Mouse (Mus musculus) midbrain, embryonic 14.5 days (tissue): ENCODE results near the gene F12. TPM values are rescaled to one million over a fixed set of nuclear protein-coding genes. Genes with fewer than 3 reads are reported as not detected.
A peak's percentile ranks its signal among the peaks of the same experiment; 100 is the strongest.

Source experiments
- ATAC-seq: fragments of 200-750 bp; cut with Nextera tagmentation; 2 replicates; pipeline ENCODE4 v1.8.0; 2017; ENCODE audit warnings: moderate number of reproducible peaks, moderate library complexity; ENCODE audit not compliant: low FRiP score, low TSS enrichment
- DNase-seq: peaks from one replicate; pipeline ENCODE4 v3.0.0-alpha.2; 2015
- H3K27ac ChIP-seq: fragments of 300-500 bp; sonication (generic); replicated peaks from 2 replicates; pipeline ENCODE4 v1.5.1; 2014; ENCODE audit warnings: mild to moderate bottlenecking, low read depth, low read length, moderate library complexity
- H3K27me3 ChIP-seq: fragments of 300-500 bp; sonication (generic); 2 replicates; pipeline ENCODE4 v1.6.1; 2014; ENCODE audit warnings: low read length, control low read depth, mixed read lengths; ENCODE audit not compliant: control insufficient read depth, insufficient read depth
- H3K36me3 ChIP-seq: fragments of 300-500 bp; sonication (generic); 2 replicates; pipeline ENCODE4 v1.6.1; 2014; ENCODE audit warnings: low read length, control low read depth; ENCODE audit not compliant: control insufficient read depth, insufficient read depth
- H3K4me1 ChIP-seq: fragments of 300-500 bp; sonication (generic); 2 replicates; pipeline ENCODE4 v1.6.1; 2014; ENCODE audit warnings: mild to moderate bottlenecking, antibody characterized with exemption, low read length, control low read depth; ENCODE audit not compliant: control insufficient read depth, insufficient read depth
- H3K4me2 ChIP-seq: fragments of 300-500 bp; sonication (generic); 2 replicates; pipeline ENCODE4 v1.6.1; 2014; ENCODE audit warnings: mild to moderate bottlenecking, low read length, moderate library complexity
- H3K4me3 ChIP-seq: fragments of 300-500 bp; sonication (generic); replicated peaks from 2 replicates; pipeline ENCODE4 v1.5.1; 2014; ENCODE audit warnings: low read depth, low read length
- H3K9ac ChIP-seq: fragments of 300-500 bp; sonication (generic); replicated peaks from 2 replicates; pipeline ENCODE4 v1.6.1; 2014; ENCODE audit warnings: mild to moderate bottlenecking, low read length, moderate library complexity
- H3K9me3 ChIP-seq: fragments of 300-500 bp; sonication (generic); 2 replicates; pipeline ENCODE4 v1.6.1; 2016; ENCODE audit warnings: low read length, control low read depth, mixed read lengths; ENCODE audit not compliant: control insufficient read depth
- WGBS: fragments of 180-500 bp; shearing (Covaris S2); extraction: QIAGEN DNeasy Blood & Tissue Kit; methylation state at CpG from one replicate; pipeline ENCODE4 v1.1.7; 2014; 5-methylcytosine and 5-hydroxymethylcytosine counted together
- polyA plus RNA-seq: library from polyadenylated mRNA; unstranded; fragments of >200 nt; fragmentation: Nextera tagmentation; extraction: Ambion mirVana; gene quantifications from 2 replicates; pipeline ENCODE4 v1.2.1, GENCODE M21; 2014

The F12 gene
- polyA plus RNA-seq, 1 experiment from 2014 or later = not detected

DNA sequence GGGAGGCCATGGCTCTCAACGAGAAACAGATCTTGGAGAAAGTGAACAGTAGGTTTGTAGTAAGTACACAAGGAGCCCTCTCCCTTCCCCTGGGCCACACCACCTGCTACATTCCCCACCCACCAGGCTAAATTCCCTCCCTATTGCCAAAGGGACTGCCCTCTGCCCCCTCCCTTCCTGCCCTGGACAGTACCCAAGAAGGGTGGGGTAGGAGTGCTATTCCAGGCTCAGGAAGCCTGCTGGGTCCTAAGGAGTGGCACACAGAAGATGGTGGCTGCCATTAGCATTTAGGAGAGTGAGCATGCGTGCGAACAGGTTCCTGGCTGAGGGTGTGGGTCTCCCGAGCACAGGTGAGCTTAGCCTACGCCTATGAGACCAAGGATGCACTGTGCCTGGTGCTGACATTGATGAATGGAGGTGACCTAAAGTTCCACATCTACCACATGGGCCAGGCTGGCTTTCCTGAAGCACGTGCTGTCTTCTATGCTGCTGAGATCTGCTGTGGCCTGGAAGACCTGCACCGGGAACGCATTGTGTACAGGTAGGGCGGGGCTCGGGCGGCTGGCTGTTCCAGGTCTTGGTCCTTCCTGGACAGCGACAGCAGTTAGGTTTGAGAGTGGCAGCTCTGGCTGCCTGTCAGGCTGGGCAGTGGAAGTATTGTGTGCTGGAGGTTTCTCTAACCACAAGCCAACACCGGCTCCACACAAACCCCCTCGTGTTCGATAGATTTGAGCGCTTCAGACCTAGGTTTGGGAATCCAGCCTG lies 25.4 kb upstream of the F12 start:
- no peak for ATAC-seq

DNA sequence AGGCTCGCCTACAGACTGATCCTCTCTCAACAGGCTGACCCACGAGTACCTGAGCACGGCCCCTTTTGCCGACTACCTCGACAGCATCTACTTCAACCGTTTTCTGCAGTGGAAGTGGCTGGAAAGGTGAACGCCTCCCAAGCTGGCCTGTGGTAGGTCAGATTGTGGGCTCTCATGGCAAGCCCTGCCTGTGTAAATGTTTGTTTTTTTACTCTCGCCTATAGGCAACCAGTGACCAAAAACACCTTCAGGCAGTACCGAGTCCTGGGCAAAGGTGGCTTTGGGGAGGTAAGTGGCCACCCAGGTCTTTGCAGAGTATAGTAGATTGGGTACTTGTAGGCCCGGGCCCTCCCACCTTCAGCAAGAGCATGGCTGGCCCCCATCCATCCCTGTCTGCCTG lies 24.7 kb upstream of the F12 start:
- no peak overlapping the region for H3K9ac ChIP-seq
- ATAC-seq (no peak), DNase-seq (no peak)
- H3K27me3 ChIP-seq = no peaks in the 10 kb centered on the region
- H3K4me1 ChIP-seq = peaks cover 7% of the 10 kb centered on the region
- H3K4me3 ChIP-seq = no peak overlapping the region
- H3K9me3 ChIP-seq = no peaks in the 10 kb centered on the region
- WGBS = 94% methylated on average over 10 of the region's 10 CpGs
- H3K27ac ChIP-seq = no peak overlapping the region
- peaks cover 71% of the 10 kb centered on the region for H3K36me3 ChIP-seq
- H3K4me2 ChIP-seq = no peak overlapping the region

More for the DNA sequence above, 25.4 kb upstream of the F12 start:
- Histone ChIP-seq H3K27ac (no peak overlapping the region), H3K9me3 (no peaks in the 10 kb centered on the region), H3K4me3 (no peak overlapping the region), H3K4me1 (peaks cover under 1% of the 10 kb centered on the region), H3K9ac (no peak overlapping the region), H3K27me3 (no peaks in the 10 kb centered on the region), H3K36me3 (peaks cover 75% of the 10 kb centered on the region), H3K4me2 (no peak overlapping the region)
- DNase-seq = no peak
- 96% methylated on average over 16 of the region's 16 CpGs for WGBS

DNA sequence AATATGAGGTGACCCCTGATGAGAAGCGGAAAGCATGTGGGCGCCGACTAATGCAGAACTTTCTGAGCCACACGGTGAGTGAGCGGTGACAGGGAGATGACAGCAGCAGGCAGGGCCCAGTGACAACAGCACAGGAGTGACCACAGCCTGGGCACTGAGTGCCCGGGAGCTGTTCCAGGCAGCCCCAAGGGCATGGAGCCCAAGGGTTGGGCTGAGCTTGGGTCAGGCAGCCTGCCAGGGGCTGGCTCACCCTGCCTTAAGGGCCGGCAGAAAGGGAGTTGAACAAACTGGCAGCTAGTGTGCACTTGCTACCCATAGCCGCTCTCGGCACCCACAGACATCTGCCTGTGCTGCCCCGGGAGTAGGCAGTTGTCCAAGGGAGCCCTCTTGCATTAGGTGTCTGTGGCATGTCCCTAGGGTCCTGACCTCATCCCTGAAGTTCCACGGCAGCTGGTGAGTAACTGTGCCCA lies 24.0 kb upstream of the F12 start:
- Histone ChIP-seq H3K4me1 (peaks cover 13% of the 10 kb centered on the region), H3K9ac (no peak overlapping the region), H3K4me3 (no peak overlapping the region), H3K9me3 (no peaks in the 10 kb centered on the region), H3K36me3 (peaks cover 63% of the 10 kb centered on the region), H3K27me3 (no peaks in the 10 kb centered on the region), H3K4me2 (no peak overlapping the region), H3K27ac (no peak overlapping the region)
- ATAC-seq (no peak), DNase-seq (no peak)
- 93% methylated on average over 11 of the region's 11 CpGs for WGBS

DNA sequence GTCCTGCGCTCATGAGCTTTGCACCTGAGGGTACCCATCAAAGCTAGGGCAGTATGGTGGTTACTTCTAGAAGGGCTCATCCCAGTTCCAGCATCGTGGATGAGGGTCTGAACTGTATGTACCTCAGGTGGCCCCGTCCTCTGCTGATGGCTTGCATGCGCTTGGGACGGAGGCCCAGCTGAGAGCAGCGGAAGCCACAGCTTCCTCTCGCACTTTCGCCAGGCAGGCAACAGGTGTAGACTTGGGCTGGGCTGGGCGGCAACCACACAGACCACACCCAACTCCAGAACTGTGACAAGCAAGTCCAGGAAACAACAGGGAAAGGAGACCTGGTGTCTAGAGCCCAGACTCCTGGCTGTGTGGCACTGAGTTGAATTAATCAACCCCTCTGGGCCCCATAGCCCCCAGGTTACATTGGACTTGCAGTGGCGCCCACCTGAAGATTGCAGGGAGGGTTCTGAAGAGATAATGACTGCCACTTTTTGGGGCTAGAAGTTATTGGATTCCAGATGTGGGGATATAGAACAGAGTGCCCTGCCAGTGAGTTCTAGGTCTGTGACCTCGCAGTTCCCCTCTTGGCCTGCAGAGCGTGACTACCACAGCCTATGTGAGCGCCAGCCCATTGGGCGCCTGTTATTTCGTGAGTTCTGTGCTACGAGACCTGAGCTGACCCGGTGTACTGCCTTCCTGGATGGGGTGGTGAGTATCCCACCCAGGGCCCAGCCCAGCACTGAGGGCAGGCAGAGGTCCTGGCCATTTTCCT lies 23.3 kb upstream of the F12 start:
- Histone ChIP-seq H3K9ac (no peak overlapping the region), H3K4me3 (no peak overlapping the region), H3K4me1 (peaks cover 13% of the 10 kb centered on the region), H3K27me3 (no peaks in the 10 kb centered on the region), H3K36me3 (peaks cover 57% of the 10 kb centered on the region), H3K4me2 (no peak overlapping the region), H3K27ac (no peak overlapping the region), H3K9me3 (no peaks in the 10 kb centered on the region)
- DNase-seq (no peak), ATAC-seq (no peak)
- 94% methylated on average over 17 of the region's 17 CpGs for WGBS

DNA sequence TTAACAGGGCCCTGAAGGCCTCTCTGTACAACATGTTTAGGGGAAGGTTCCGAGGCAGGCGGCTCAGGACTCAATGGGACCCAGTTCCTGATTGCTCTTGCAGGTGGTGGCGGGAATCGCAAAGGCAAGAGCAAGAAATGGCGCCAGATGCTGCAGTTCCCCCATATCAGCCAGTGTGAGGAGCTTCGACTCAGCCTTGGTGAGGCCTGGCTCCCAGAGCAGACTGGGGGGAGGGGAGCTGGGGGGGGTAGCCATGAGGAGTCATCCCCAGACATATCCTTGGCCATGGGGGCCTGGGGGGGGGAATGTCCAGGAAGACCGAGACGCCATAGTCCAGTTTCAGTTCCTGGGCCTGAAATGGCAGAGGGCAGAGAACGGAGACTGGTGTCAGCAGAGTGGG lies 22.6 kb upstream of the F12 start:
- H3K9me3 ChIP-seq = no peaks in the 10 kb centered on the region
- no peak overlapping the region for H3K9ac ChIP-seq
- peaks cover 50% of the 10 kb centered on the region for H3K36me3 ChIP-seq
- 93% methylated on average over 9 of the region's 9 CpGs for WGBS
- peaks cover 13% of the 10 kb centered on the region for H3K4me1 ChIP-seq
- no peak overlapping the region for H3K4me2 ChIP-seq
- ATAC-seq (no peak), DNase-seq (no peak)
- no peak overlapping the region for H3K27ac ChIP-seq
- no peaks in the 10 kb centered on the region for H3K27me3 ChIP-seq
- H3K4me3 ChIP-seq = no peak overlapping the region

DNA sequence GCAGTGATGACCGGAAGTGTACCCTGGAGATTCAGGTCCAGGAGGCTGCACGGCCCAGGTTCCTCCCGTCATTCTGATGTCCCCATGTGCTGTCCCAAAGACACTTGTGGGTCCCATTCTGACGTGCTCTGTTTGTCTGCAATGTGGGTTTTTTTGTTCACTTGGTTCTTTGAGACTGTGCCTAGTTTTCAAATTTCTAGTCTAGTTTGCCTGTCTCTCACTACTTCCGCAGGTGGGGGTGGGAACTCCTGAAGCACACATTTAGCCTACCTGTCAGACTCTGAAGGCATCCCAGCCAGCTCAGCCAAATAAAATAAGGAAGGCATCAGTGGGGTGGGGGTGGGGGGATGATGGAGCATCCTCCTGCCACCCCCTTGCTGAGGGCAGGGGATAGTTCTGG lies 21.5 kb upstream of the F12 start:
- Histone ChIP-seq H3K4me1 (peaks cover 13% of the 10 kb centered on the region), H3K27me3 (no peaks in the 10 kb centered on the region), H3K36me3 (peaks cover 41% of the 10 kb centered on the region), H3K27ac (no peak overlapping the region), H3K4me2 (no peak overlapping the region), H3K9me3 (no peaks in the 10 kb centered on the region), H3K9ac (no peak overlapping the region), H3K4me3 (no peak overlapping the region)
- WGBS = 97% methylated on average over 5 of the region's 5 CpGs
- ATAC-seq (no peak), DNase-seq (no peak)

DNA sequence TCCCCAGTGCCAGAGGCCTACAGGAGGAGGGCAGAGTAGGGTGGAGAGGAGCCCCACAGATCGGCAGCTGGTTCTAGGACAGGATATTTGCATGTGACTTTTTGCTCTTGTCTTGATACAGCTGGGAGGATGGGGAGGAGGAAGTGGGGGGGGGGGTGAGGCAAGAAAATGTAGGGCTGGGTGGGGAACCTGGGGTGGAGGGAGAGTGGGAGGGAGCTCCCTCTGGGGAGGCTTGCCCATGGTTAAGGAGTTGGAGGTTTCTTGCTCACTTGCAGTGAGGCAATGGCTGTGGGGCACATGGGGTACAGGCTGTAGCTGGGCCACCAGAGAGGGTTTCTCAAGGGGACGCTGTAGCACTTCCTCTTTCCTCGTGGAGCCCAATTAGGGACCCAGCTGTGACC lies 20.9 kb upstream of the F12 start:
- ATAC-seq = no peak
- Histone ChIP-seq H3K27me3 (no peaks in the 10 kb centered on the region), H3K4me3 (no peak overlapping the region), H3K27ac (no peak overlapping the region), H3K9ac (no peak overlapping the region), H3K9me3 (no peaks in the 10 kb centered on the region), H3K4me1 (peaks cover 13% of the 10 kb centered on the region), H3K36me3 (peaks cover 35% of the 10 kb centered on the region), H3K4me2 (no peak overlapping the region)
- WGBS = 71% methylated on average over 3 of the region's 3 CpGs
- DNase-seq = no peak

DNA sequence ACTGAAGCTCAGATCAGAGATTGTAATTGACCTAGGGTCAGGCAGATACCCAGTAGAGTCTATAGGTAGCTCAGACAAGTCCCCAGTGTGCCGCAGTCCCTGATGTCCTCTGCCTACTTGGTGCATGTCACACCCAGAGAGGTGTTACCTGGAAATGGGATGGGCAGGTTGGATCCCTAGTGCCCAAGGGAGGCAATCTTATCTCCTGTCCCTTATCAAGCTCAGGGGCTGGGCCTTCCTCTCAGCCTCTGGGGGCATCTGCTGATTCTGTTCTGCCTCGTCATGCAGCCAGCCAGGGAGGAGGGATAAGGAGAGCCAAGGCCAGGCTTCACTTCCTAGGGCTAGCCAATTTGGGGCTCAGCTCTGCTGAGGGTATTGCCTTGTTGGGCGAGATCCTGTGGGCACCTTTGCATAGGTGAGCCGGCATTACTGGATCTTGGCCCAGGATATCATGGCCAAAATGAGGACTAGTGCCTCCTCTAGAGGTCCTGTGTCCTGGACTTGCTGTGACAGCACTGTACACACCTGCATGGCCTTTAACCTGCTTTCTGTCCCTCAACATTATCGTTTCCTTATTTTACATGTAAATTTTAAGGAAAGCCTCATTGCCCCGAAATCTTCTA lies 20.0 kb upstream of the F12 start:
- H3K4me1 ChIP-seq = peaks cover 13% of the 10 kb centered on the region
- peak overlapping the region; percentile 89 for H3K4me2 ChIP-seq
- ATAC-seq = no peak
- DNase-seq = no peak
- 83% methylated on average over 6 of the region's 6 CpGs for WGBS
- no peak overlapping the region for H3K27ac ChIP-seq
- peaks cover 25% of the 10 kb centered on the region for H3K36me3 ChIP-seq
- H3K27me3 ChIP-seq = no peaks in the 10 kb centered on the region
- no peaks in the 10 kb centered on the region for H3K9me3 ChIP-seq
- peak overlapping the region; percentile 86; the same call in 1 of the 2 replicates for H3K9ac ChIP-seq
- H3K4me3 ChIP-seq = peak overlapping the region; percentile 82
